Mouse (Mus musculus) embryonic fibroblast, embryonic 13.5 days (primary cell): ENCODE data around the gene Erlin1.

Experiments used
- CTCF ChIP-seq: IDR thresholded peaks from 2 replicates; pipeline ENCODE4 v1.5.1; 2011; ENCODE audit warnings: mild to moderate bottlenecking, control low read depth, low read length, moderate library complexity, borderline replicate concordance; ENCODE audit not compliant: insufficient read depth
- POLR2A ChIP-seq: IDR thresholded peaks from 2 replicates; pipeline ENCODE4 v1.6.1; 2011; ENCODE audit warnings: low read depth, mild to moderate bottlenecking, control low read depth, low read length, moderate library complexity

DNA sequence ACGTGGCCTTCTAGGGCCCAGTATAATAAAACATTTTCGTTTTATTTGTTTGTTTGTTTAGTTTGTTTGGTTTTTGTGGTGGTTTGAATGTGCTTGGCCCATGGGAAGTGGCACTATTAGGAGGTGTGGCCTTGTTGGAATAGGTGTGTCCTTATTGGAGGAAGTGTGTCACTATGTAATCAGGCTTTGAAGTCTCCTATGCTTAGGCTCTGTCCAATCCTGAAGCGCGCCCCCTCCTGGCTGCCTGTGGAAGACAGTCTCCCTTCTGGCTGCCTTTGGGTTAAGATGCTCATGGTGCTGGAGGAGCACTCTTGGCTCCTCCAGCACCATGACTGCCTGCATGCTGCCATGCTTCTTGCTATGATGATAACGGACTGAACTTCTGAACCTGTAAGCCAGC, 46.5 kb downstream of the Erlin1 start:
- TF ChIP-seq CTCF = no peak
- no peak for TF ChIP-seq POLR2A
